Mouse (Mus musculus): ENCODE data around the gene Gm3636. TPM values are rescaled to one million over a fixed set of nuclear protein-coding genes. Genes with fewer than 3 reads are reported as not detected.

Gene Gm3636
- total RNA-seq (2023): not detected

GRCm38 (mm10) chr14:6742232-6742631, at the start of gene Gm3636:
Gene Gm3636, minus strand, starts transcription at chr14:6742332.

GRCm38 (mm10) chr14:6774311-6774710, 32.2 kb upstream of the Gm3636 start, which contains the start of gene Gm8362:
Gene Gm8362, minus strand, starts transcription at chr14:6774411.

GRCm38 (mm10) chr14:6720151-6720550, 22.0 kb downstream of the Gm3636 start, which contains the start of gene Gm8050:
Gene Gm8050, minus strand, starts transcription at chr14:6720251.

Other genes with a start within 250 kb of the Gm3636 start
- gene Gm8356, start 205.0 kb downstream of the Gm3636 start, total RNA-seq (2023): not detected
- not detected for gene Gm3629, start 151.7 kb downstream of the Gm3636 start, total RNA-seq (2023)
- gene Gm3460, start 119.9 kb downstream of the Gm3636 start, total RNA-seq (2023): not detected
- not detected for gene Gm10251, start 58.2 kb downstream of the Gm3636 start, total RNA-seq (2023)
- gene Gm8050, start 22.1 kb downstream of the Gm3636 start, total RNA-seq (2023): not detected
- not detected for gene Gm8362, start 32.1 kb upstream of the Gm3636 start, total RNA-seq (2023)
- not detected for gene Gm3642, start 98.0 kb upstream of the Gm3636 start, total RNA-seq (2023)
- gene Gm3667, start 147.6 kb upstream of the Gm3636 start, total RNA-seq (2023): not detected
- gene Gm6356, start 231.5 kb upstream of the Gm3636 start, total RNA-seq (2023): not detected

All from neutrophil, adult 83 days (primary cell).